Mouse (Mus musculus) thymus, adult 18-20 months (tissue): Measurements from ENCODE around the gene Miga1.
"Not testable (repeated sequence)": the region's sequence is repeated elsewhere in the genome, so short reads cannot be mapped to it uniquely, and the experiment has no call there.

Experiments used
- DNase-seq, 2 experiments: peaks; one replicate each; pipeline ENCODE4 v3.0.0; 2022; ENCODE audit warnings: mixed read lengths in 2 of 2

The Miga1 gene

GRCm38 (mm10) chr3:152321765-152322547 lies 18.3 kb downstream of the Miga1 start:
- no peak for DNase-seq

GRCm38 (mm10) chr3:152320972-152321645 lies 19.1 kb downstream of the Miga1 start:
- DNase-seq: no peak

GRCm38 (mm10) chr3:152316447-152317173 lies 23.6 kb downstream of the Miga1 start:
- DNase-seq: not testable (repeated sequence)

GRCm38 (mm10) chr3:152315613-152316012 lies 24.6 kb downstream of the Miga1 start:
- DNase-seq: peak; percentile 47 to 51

GRCm38 (mm10) chr3:152314666-152315065 lies 25.5 kb downstream of the Miga1 start:
- DNase-seq: not testable (repeated sequence)

GRCm38 (mm10) chr3:152309250-152309645 lies 31.0 kb downstream of the Miga1 start:
- DNase-seq: no peak

GRCm38 (mm10) chr3:152308485-152309249 lies 31.5 kb downstream of the Miga1 start:
- DNase-seq: no peak

GRCm38 (mm10) chr3:152305971-152306370 lies 34.2 kb downstream of the Miga1 start:
- DNase-seq: no peak

GRCm38 (mm10) chr3:152305080-152305479 lies 35.1 kb downstream of the Miga1 start:
- DNase-seq: no peak

GRCm38 (mm10) chr3:152304093-152304815 lies 36.0 kb downstream of the Miga1 start:
- DNase-seq: no peak

GRCm38 (mm10) chr3:152302991-152303390 lies 37.2 kb downstream of the Miga1 start:
- DNase-seq: no peak

GRCm38 (mm10) chr3:152300376-152301337 lies 39.5 kb downstream of the Miga1 start:
- no peak for DNase-seq

- DNase-seq: no peak
Observed at GRCm38 (mm10) chr3:152295896-152296295, 44.3 kb downstream of the Miga1 start.

GRCm38 (mm10) chr3:152294400-152294799 lies 45.8 kb downstream of the Miga1 start:
- no peak for DNase-seq

- DNase-seq: no peak
Observed at GRCm38 (mm10) chr3:152293530-152294181, 46.6 kb downstream of the Miga1 start.

GRCm38 (mm10) chr3:152291895-152292294 lies 48.3 kb downstream of the Miga1 start:
- no peak for DNase-seq

- DNase-seq: no peak
Observed at GRCm38 (mm10) chr3:152290175-152290798, 49.9 kb downstream of the Miga1 start.

GRCm38 (mm10) chr3:152288740-152289139 lies 51.5 kb downstream of the Miga1 start:
- no peak for DNase-seq

- no peak for DNase-seq
Observed at GRCm38 (mm10) chr3:152288276-152288675, 51.9 kb downstream of the Miga1 start.

- DNase-seq: no peak
Observed at GRCm38 (mm10) chr3:152287810-152288209, 52.4 kb downstream of the Miga1 start.
